Mouse (Mus musculus) cortical plate, adult 2 months (tissue): ENCODE data around the gene B4galt3. TPM values are rescaled to one million over a fixed set of nuclear protein-coding genes. Genes with fewer than 3 reads are reported as not detected.
A peak's percentile ranks its signal among the peaks of the same experiment; 100 is the strongest.

Source experiments
- H3K27ac ChIP-seq: fragments of 200-500 bp; 2 replicates; pipeline ENCODE4 v1.5.1; 2012; ENCODE audit warnings: low read length, control low read depth, inconsistent platforms; ENCODE audit not compliant: insufficient read depth
- H3K4me1 ChIP-seq: fragments of 200-500 bp; 2 replicates; pipeline ENCODE4 v1.6.1; 2011; ENCODE audit warnings: low read length; ENCODE audit not compliant: control insufficient read depth, insufficient read depth
- H3K4me3 ChIP-seq: fragments of 200-500 bp; 2 replicates; pipeline ENCODE4 v1.5.1; 2011; ENCODE audit warnings: mild to moderate bottlenecking, low read length, control low read depth; ENCODE audit not compliant: insufficient read depth
- CTCF ChIP-seq: fragments of 200-500 bp; IDR thresholded peaks from 2 replicates; pipeline ENCODE4 v1.5.1; 2011; ENCODE audit warnings: mild to moderate bottlenecking, control low read depth, low read length; ENCODE audit not compliant: insufficient read depth; ENCODE audit errors: extremely low read depth
- POLR2A ChIP-seq: fragments of 200-500 bp; IDR thresholded peaks from 2 replicates; pipeline ENCODE4 v1.6.1; 2011; ENCODE audit warnings: mild to moderate bottlenecking, low read length, control low read depth; ENCODE audit not compliant: insufficient read depth; ENCODE audit errors: extremely low read depth
- polyA plus RNA-seq: library from polyadenylated mRNA; depleted of rRNA; stranded (reverse); fragments of >200 nt; gene quantifications from 2 replicates; pipeline ENCODE4 v1.2.3, GENCODE M21; 2012

Gene B4galt3
- polyA plus RNA-seq, 1 experiment, result 73.7 TPM

- Histone ChIP-seq H3K4me1 (peaks cover 8% of the 10 kb centered on the region), H3K4me3 (no peak overlapping the region; the same call in 1 of the 2 replicates), H3K27ac (peak overlapping the region; percentile 57)
- no peak for TF ChIP-seq CTCF
- no peak for TF ChIP-seq POLR2A
Measured at GRCm38 (mm10) chr1:171262594-171263130, 7.5 kb upstream of the B4galt3 start.

GRCm38 (mm10) chr1:171263185-171263611, 6.9 kb upstream of the B4galt3 start:
- Histone ChIP-seq H3K27ac (peak overlapping the region; percentile 57; the same call in 1 of the 2 replicates), H3K4me3 (no peak overlapping the region), H3K4me1 (peaks cover 8% of the 10 kb centered on the region)
- no peak for TF ChIP-seq CTCF
- TF ChIP-seq POLR2A, result no peak

- peaks cover 8% of the 10 kb centered on the region for H3K4me1 ChIP-seq
- H3K27ac ChIP-seq, result peak overlapping the region; percentile 53; the same call in 1 of the 2 replicates
- H3K4me3 ChIP-seq, result no peak overlapping the region
- no peak for TF ChIP-seq CTCF
- no peak for TF ChIP-seq POLR2A
Measured at GRCm38 (mm10) chr1:171263666-171264461, 6.3 kb upstream of the B4galt3 start.

GRCm38 (mm10) chr1:171265971-171266744, 4.0 kb upstream of the B4galt3 start:
- H3K27ac ChIP-seq, result no peak overlapping the region
- no peak overlapping the region for H3K4me3 ChIP-seq
- TF ChIP-seq POLR2A (no peak), CTCF (no peak)

GRCm38 (mm10) chr1:171268341-171268740, 1.8 kb upstream of the B4galt3 start:
- TF ChIP-seq CTCF (no peak), POLR2A (no peak)
- no peak overlapping the region for H3K4me3 ChIP-seq
- H3K4me1 ChIP-seq, result peaks cover 9% of the 10 kb centered on the region
- H3K27ac ChIP-seq, result no peak overlapping the region

More at GRCm38 (mm10) chr1:171265971-171266744, 4.0 kb upstream of the B4galt3 start:
- H3K4me1 ChIP-seq, result peaks cover 11% of the 10 kb centered on the region

GRCm38 (mm10) chr1:171270573-171270900, 409 bp downstream of the B4galt3 start:
- peaks cover 7% of the 10 kb centered on the region; the same call in 1 of the 2 replicates for H3K4me1 ChIP-seq

GRCm38 (mm10) chr1:171271196-171271595, 1.1 kb downstream of the B4galt3 start:
- Histone ChIP-seq H3K4me3 (peak overlapping the region; percentile 95), H3K27ac (no peak overlapping the region), H3K4me1 (peaks cover 7% of the 10 kb centered on the region; the same call in 1 of the 2 replicates)
- no peak for TF ChIP-seq POLR2A
- no peak for TF ChIP-seq CTCF

More at GRCm38 (mm10) chr1:171270573-171270900, 409 bp downstream of the B4galt3 start:
- Histone ChIP-seq H3K4me3 (peak overlapping the region; percentile 95), H3K27ac (peak overlapping the region; percentile 54; the same call in 1 of the 2 replicates)
- TF ChIP-seq POLR2A (no peak), CTCF (no peak)

- TF ChIP-seq CTCF, result no peak
- no peak for TF ChIP-seq POLR2A
- H3K27ac ChIP-seq, result no peak overlapping the region
- H3K4me3 ChIP-seq, result peak overlapping the region; percentile 95; the same call in 1 of the 2 replicates
- peaks cover 7% of the 10 kb centered on the region; the same call in 1 of the 2 replicates for H3K4me1 ChIP-seq
Measured at GRCm38 (mm10) chr1:171271622-171272021, 1.5 kb downstream of the B4galt3 start.

GRCm38 (mm10) chr1:171272086-171272485, 2.0 kb downstream of the B4galt3 start:
- peaks cover 7% of the 10 kb centered on the region; the same call in 1 of the 2 replicates for H3K4me1 ChIP-seq
- H3K4me3 ChIP-seq, result no peak overlapping the region

More at GRCm38 (mm10) chr1:171272086-171272485, 2.0 kb downstream of the B4galt3 start:
- no peak for TF ChIP-seq CTCF
- no peak for TF ChIP-seq POLR2A
- H3K27ac ChIP-seq, result no peak overlapping the region
